Mouse (Mus musculus): ENCODE results near the gene Lrrc28. TPM values are rescaled to one million over a fixed set of nuclear protein-coding genes. Genes with fewer than 3 reads are reported as not detected.

The Lrrc28 gene
- polyA plus RNA-seq (2015; fragmentation: Nextera tagmentation; extraction: Ambion mirVana), result 13.4 and 14.0 TPM in 2 replicates

DNA sequence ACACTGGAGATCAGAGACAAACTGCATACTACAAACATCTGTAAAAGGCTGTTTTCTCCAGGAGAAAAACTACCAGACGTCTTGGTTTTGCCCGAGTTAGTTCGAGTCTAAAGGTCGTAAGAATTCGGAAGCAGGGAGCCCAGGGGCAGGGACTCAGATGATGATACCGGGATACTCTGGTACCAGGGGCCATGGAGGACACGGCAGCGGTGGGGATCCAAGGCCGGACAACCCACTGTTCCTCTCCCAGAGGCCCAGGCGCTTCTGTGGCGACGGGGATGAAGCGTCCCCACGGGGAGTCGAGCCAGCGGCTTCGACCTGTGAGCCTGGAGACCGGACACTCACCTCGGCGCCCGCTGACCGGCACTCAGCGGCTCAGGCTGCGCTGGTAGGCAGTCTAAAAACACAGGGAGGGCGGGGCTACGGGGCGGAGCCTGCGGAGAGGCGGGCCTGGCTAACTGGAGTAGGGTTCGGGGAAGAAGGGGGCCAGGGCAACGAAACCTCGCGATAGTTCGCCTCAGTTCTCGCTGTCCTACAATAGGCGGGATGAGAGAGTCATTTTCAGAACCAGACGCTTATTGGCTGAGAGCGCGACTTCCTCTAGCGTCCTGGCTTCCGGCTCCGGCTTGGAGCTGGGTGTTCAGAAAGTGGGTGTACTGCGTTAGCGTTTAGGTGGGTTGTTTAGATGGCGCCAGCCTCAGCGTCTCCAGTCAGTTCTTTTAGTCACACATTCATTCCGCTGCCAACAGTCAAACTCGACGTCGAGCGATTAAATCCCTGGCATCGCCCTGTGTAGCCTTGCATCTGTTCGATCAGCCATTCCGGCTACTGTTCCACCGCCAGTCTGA lies at the start of gene Lrrc28:
Lrrc28 (minus strand) TSS at position 436 of the 848 bp plus-strand sequence.
- peak within 1 kb of the TSS; percentile 76 for H3K4me2 ChIP-seq (replicated peaks; ENCODE audit: low read depth, low read length)
- TF ChIP-seq CTCF (IDR thresholded peaks at IDR 0.05) (no peak), EP300 (IDR thresholded peaks at IDR 0.05) (peak; percentile 66)
- peaks cover 3% of the 10 kb centered on the region; the same call in 1 of the 2 replicates for H3K4me1 ChIP-seq (ENCODE audit: insufficient read depth, low read depth, low read length)
- peak within 1 kb of the TSS; percentile 69 for H3K4me3 ChIP-seq (ENCODE audit: low read depth, low read length)
- ATAC-seq (peak; percentile 98), DNase-seq (ENCODE audit: low spot score) (peak; percentile 100)
- peak within 1 kb of the TSS; percentile 87 for H3K9ac ChIP-seq (replicated peaks; ENCODE audit: low read depth)
- under 1% methylated on average over 53 of the region's 55 CpGs for WGBS
- H3K9me3 ChIP-seq (ENCODE audit: low read length), result no peaks in the 10 kb centered on the region
- H3K36me3 ChIP-seq (ENCODE audit: insufficient read depth, low read length), result 0 out of 2 replicates have a peak, but pooled peaks cover 6% of the 10 kb centered on the region
- no peaks in the 10 kb centered on the region for H3K27me3 ChIP-seq (replicated peaks; ENCODE audit: insufficient read depth, low read length)
- peak within 1 kb of the TSS; percentile 96 for H3K27ac ChIP-seq (ENCODE audit: low read length)

DNA sequence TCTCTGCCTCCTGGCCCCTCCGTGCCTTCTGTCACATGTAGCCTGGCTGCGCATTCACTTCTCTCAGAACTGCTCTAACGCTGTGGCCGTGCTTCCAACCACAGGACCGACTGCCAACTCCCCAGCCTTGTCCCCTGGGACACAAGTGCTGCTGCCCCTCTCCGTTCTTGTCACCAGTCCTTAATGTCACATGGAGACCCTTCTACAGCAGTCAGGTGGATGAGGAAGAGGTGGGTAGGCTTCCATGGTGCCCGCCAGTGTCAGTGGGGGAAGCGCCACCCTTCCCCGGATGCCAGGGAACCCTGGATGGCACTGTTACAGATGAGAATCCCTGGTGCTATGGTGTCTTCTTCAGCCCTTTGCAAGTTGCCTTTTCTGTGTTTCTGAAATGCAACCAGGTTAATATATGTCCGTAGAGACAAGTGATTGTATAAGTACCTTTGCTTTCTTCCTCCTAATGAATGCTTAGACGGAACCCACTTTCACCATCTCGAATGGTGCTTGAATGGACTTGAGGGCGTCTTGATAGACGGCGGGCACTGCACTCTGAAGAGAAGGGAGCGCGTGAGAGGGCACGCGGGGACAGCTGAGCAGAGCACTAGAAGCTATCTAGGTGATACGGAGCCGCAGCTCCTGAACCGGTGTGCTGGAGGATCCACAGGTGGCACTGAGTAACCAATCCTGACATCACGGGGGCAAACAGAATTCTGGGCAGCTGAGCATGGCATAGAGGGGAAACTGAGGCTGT lies 47.9 kb upstream of the Lrrc28 start:
- Histone ChIP-seq H3K36me3 (ENCODE audit: insufficient read depth, low read length) (no peaks in the 10 kb centered on the region), H3K4me3 (ENCODE audit: low read depth, low read length) (no peak overlapping the region), H3K4me1 (ENCODE audit: insufficient read depth, low read depth, low read length) (peaks cover 11% of the 10 kb centered on the region), H3K9ac (replicated peaks; ENCODE audit: low read depth) (no peak overlapping the region), H3K9me3 (ENCODE audit: low read length) (no peaks in the 10 kb centered on the region), H3K4me2 (replicated peaks; ENCODE audit: low read depth, low read length) (no peak overlapping the region), H3K27me3 (replicated peaks; ENCODE audit: insufficient read depth, low read length) (no peaks in the 10 kb centered on the region), H3K27ac (ENCODE audit: low read length) (no peak overlapping the region)
- 62% methylated on average over 23 of the region's 23 CpGs for WGBS
- ATAC-seq (peak; percentile 68), DNase-seq (ENCODE audit: low spot score) (peak; percentile 61)
- TF ChIP-seq EP300 (IDR thresholded peaks at IDR 0.05) (no peak), CTCF (IDR thresholded peaks at IDR 0.05) (no peak)

DNA sequence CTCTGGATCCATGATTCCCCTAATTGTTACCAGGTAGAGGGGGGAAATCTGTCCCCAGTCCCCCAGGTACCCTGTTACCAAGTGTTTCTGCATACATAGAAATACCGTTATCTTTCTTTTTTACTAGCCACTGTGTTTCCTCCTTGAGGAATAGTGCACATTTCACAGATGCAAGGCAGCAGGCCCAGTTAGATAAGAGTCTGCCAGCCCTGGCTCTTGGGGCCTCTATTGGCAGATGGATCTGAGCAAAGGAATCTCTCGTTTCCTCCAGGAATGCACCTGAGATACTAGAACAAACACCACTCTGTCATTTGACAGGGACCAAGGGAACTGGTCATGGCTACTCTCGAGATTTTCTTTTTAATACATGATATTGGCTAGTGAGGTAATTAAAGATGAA lies 47.1 kb upstream of the Lrrc28 start:
- H3K4me3 ChIP-seq (ENCODE audit: low read depth, low read length), result no peak overlapping the region
- H3K36me3 ChIP-seq (ENCODE audit: insufficient read depth, low read length), result no peaks in the 10 kb centered on the region
- DNase-seq (ENCODE audit: low spot score) (no peak), ATAC-seq (no peak)
- no peak overlapping the region for H3K4me2 ChIP-seq (replicated peaks; ENCODE audit: low read depth, low read length)
- no peak overlapping the region for H3K27ac ChIP-seq (ENCODE audit: low read length)
- H3K9me3 ChIP-seq (ENCODE audit: low read length), result no peaks in the 10 kb centered on the region
- no peak overlapping the region for H3K9ac ChIP-seq (replicated peaks; ENCODE audit: low read depth)
- no peak for TF ChIP-seq CTCF (IDR thresholded peaks at IDR 0.05)
- TF ChIP-seq EP300 (IDR thresholded peaks at IDR 0.05), result no peak
- peaks cover 11% of the 10 kb centered on the region for H3K4me1 ChIP-seq (ENCODE audit: insufficient read depth, low read depth, low read length)
- 45% methylated on average over 3 of the region's 3 CpGs for WGBS
- no peaks in the 10 kb centered on the region for H3K27me3 ChIP-seq (replicated peaks; ENCODE audit: insufficient read depth, low read length)

DNA sequence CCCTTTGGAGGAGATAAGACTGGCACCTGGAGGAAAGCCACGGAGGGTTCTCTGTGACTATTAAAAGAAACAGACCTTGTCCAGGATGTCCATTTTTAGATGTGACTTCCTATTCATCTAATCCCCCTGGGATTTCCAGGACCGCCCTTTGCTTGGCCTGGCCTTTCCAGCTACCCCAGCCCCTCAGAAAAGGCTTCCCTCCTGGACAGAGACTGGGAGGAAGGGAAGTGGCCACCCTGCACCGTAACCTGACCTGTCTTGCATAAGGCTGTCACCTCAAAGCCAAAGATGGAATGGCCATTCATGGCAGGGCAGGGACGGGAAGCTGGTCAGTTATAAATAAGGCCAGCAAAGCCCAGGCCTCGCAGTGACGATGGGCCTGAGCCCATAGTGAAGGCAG lies 46.0 kb upstream of the Lrrc28 start:
- no peak for DNase-seq (ENCODE audit: low spot score)
- TF ChIP-seq EP300 (IDR thresholded peaks at IDR 0.05) (no peak), CTCF (IDR thresholded peaks at IDR 0.05) (no peak)
- no peaks in the 10 kb centered on the region for H3K9me3 ChIP-seq (ENCODE audit: low read length)
- WGBS, result 68% methylated on average over 6 of the region's 6 CpGs
- no peaks in the 10 kb centered on the region for H3K36me3 ChIP-seq (ENCODE audit: insufficient read depth, low read length)
- H3K4me1 ChIP-seq (ENCODE audit: insufficient read depth, low read depth, low read length), result peaks cover 11% of the 10 kb centered on the region
- no peak for ATAC-seq
- no peak overlapping the region for H3K27ac ChIP-seq (ENCODE audit: low read length)
- H3K4me3 ChIP-seq (ENCODE audit: low read depth, low read length), result no peak overlapping the region
- H3K4me2 ChIP-seq (replicated peaks; ENCODE audit: low read depth, low read length), result no peak overlapping the region
- H3K9ac ChIP-seq (replicated peaks; ENCODE audit: low read depth), result no peak overlapping the region
- no peaks in the 10 kb centered on the region for H3K27me3 ChIP-seq (replicated peaks; ENCODE audit: insufficient read depth, low read length)

DNA sequence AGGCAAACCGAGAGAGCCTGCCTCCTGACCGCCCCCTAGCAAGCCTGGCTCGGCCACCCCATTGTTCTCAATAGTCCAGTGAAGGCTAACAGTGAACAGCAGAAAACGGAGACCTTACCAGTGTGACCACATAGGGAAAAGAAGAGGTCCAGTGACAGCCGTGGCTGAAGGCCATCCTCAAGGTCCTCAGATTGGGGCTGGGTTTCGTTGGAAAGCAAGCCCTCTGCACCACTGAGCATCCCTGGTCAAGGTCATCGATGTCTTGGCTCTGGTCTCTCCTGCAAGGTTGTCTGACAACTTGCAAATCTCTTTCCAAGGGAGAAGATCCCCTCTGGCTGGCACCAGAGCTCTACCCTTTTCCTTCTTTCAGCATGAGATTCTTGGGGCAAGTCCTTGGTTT lies 44.7 kb upstream of the Lrrc28 start:
- H3K9me3 ChIP-seq (ENCODE audit: low read length), result no peaks in the 10 kb centered on the region
- TF ChIP-seq EP300 (IDR thresholded peaks at IDR 0.05), result no peak
- TF ChIP-seq CTCF (IDR thresholded peaks at IDR 0.05), result no peak
- DNase-seq (ENCODE audit: low spot score) (no peak), ATAC-seq (no peak)
- no peaks in the 10 kb centered on the region for H3K36me3 ChIP-seq (ENCODE audit: insufficient read depth, low read length)
- no peaks in the 10 kb centered on the region for H3K27me3 ChIP-seq (replicated peaks; ENCODE audit: insufficient read depth, low read length)
- peaks cover 11% of the 10 kb centered on the region for H3K4me1 ChIP-seq (ENCODE audit: insufficient read depth, low read depth, low read length)
- peak overlapping the region; percentile 32; the same call in 1 of the 2 replicates for H3K27ac ChIP-seq (ENCODE audit: low read length)
- no peak overlapping the region for H3K9ac ChIP-seq (replicated peaks; ENCODE audit: low read depth)
- WGBS, result 67% methylated on average over 7 of the region's 7 CpGs
- H3K4me2 ChIP-seq (replicated peaks; ENCODE audit: low read depth, low read length), result no peak overlapping the region
- H3K4me3 ChIP-seq (ENCODE audit: low read depth, low read length), result no peak overlapping the region

DNA sequence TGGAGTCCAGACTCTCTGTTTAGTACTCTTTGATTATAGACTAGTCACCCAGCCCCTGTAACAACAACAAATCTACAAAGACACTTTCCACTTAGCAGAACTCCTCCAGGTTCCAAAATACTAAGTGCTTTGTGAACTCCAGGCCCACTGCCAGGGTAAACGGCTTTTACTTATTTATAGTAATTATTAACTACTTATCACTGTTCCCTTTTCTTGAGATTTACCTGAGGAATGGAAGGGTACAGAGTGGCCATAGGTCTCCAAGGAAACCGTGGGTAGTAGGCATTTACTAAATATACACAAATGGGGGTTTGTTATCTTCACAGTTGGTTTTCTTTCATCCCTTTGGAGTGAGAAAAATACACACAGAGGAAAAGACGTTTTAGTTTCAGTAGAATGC lies 43.2 kb upstream of the Lrrc28 start:
- peak; percentile 76 for DNase-seq (ENCODE audit: low spot score)
- Histone ChIP-seq H3K9me3 (ENCODE audit: low read length) (no peaks in the 10 kb centered on the region), H3K27me3 (replicated peaks; ENCODE audit: insufficient read depth, low read length) (no peaks in the 10 kb centered on the region), H3K27ac (ENCODE audit: low read length) (no peak overlapping the region), H3K4me2 (replicated peaks; ENCODE audit: low read depth, low read length) (no peak overlapping the region), H3K4me1 (ENCODE audit: insufficient read depth, low read depth, low read length) (peaks cover 11% of the 10 kb centered on the region), H3K9ac (replicated peaks; ENCODE audit: low read depth) (no peak overlapping the region), H3K4me3 (ENCODE audit: low read depth, low read length) (no peak overlapping the region), H3K36me3 (ENCODE audit: insufficient read depth, low read length) (no peaks in the 10 kb centered on the region)
- 0 out of 2 replicates have a peak, but pooled peaks have one; percentile 34 for TF ChIP-seq EP300 (IDR thresholded peaks at IDR 0.05)
- no peak for TF ChIP-seq CTCF (IDR thresholded peaks at IDR 0.05)
- 27% methylated on average over 3 of the region's 3 CpGs for whole genome bisulfite sequencing
- ATAC-seq, result peak; percentile 72
